Mouse (Mus musculus): ENCODE measurements around the gene Plekha5.
"Not testable (repeated sequence)": the region's sequence is repeated elsewhere in the genome, so short reads cannot be mapped to it uniquely, and the experiment has no call there.

The Plekha5 gene

DNA sequence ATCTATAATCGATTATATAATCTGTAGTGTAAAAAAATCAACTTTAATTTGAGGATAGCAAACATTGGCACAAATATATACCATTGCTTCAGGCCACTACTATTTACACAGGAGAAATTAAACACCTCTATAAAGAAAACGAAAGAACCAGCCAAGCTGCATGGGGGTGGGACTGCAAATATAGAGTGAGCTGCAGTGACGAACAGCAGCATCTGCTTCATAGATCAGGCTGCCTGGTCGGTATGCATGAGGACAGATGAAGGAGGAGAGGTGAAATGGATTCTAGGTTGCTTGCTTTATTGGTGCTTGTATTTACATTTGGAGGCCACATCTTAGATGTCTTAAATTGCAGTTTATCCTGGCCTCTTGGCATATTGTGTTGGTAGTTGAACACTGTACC, 66.4 kb downstream of the Plekha5 start:
- DNase-seq (ENCODE audit: low read depth, low spot score): no peak

DNA sequence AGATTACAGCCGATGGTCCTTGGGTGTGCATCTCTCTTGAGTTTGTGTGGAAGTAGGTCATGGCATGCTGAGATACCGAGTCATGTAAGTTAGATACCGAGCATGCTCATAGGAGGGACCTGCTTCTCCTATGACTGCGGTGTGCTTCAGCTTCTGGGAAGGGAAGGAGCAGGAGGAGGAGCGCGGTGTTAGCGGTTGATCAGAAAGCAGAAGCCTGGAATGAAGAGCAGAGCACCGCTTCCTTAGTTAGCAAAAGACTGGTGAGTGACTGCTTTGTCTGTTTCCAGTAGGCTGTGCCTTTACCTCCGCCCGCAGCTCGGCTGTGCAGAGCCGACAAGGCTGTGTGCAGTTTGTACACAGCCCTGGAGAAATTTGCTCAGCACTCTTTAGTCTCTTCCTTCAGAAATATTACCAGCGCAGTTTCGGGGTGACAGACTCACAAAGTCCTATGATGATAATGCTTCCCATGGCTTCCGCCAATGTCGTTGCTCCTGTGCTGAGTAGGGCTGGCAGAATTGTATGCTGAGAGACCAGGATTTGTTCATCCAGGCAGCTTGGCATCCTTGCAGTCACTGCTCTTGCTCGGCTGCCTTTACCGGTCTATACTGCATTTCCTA, 67.2 kb downstream of the Plekha5 start:
- DNase-seq (ENCODE audit: low read depth, low spot score): no peak

DNA sequence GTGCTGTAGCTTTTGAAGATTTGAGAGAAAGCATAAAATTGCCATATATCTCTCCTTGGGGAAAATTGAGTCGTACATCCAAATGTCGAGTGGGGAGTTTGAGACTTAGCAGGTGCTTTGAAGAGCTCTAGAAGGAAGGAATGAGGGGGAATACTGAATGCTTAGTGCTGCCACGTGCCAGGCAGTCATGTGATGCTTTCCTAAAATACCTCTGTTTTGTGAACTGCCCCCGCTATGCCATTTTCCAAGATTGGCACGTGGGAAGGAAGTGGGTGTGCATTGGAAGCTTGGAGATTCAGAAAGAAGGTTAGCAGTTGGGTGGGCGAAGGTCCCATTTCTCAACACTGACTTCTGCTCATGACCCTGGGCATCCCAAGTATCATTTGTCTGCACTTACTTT, 68.2 kb downstream of the Plekha5 start:
- DNase-seq (ENCODE audit: low read depth, low spot score): no peak

DNA sequence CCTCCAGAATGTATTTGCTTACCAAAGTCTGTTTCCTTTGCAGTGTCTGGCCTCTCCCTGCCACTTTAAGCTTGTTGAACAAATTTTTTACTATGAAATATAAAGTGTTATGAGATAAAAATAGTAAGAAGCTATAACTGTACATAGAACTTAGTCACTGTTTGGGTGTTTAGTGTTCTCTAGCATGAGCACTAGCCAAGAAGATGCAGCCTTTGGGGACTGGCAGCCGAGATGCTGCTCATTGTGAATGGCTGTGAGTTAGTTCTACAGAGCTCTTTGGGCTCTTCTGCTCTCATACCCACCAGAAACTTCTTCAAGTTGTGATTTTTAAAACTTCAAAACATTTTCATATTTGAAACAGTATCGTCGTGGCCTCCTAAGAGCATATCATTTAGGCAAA, 74.2 kb downstream of the Plekha5 start:
- no peak for DNase-seq (ENCODE audit: low read depth, low spot score)

DNA sequence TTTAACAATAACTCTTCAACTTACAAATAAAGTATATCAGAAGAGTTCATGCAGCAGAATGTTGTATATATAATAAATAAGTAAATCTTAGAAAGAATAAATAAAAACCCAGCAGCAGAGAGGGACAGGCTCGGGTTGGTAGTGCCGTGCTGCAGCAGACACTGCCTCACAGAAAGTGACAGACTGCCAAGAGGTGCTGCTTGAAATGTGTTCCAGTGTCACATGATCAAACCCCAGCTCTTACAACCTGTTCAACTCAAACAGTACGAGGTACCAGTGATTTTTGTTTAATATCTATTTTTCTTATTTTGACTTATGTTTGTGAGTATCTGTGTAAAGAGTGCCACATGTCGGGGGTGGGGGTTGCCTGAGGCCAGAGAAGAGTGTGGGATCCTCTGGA, 75.1 kb downstream of the Plekha5 start:
- no peak for DNase-seq (ENCODE audit: low read depth, low spot score)

DNA sequence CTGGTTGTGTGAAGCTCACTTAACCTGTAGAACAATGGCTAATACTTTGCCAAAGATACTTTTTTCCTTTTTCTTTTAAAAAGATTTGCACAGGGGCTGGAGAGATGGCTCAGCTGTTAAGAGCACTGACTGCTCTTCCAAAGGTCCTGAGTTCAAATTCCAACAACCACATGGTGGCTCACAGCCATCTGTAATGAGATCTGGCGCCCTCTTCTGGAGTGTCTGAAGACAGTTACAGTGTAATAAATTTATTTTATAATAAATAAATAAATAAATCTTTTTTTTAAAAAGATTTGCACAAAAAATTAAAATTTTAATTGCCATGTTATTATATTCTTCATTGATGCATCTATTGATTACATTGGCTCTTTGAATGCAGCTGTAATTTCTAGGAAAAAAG, 77.0 kb downstream of the Plekha5 start:
- not testable (repeated sequence) for DNase-seq (ENCODE audit: low read depth, low spot score)

DNA sequence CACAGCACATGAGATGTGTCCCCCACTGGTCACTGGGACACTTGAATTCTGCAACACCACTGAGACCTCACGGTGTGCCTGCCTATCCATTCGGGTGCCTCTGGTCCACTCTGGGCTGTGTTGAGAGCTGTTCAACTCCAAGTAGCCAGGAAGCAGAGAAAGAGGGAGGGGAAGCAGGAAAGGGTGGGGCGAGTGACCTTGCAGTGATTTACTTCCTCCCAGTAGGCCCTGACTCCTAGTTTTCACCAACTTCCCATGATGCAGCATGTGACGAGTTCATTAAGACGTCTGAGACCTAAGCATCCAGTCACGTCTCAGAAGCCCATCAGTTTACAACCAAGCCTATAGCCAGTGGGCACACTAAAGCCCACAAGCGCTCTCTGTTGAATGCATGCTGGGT, 78.0 kb downstream of the Plekha5 start:
- no peak for DNase-seq (ENCODE audit: low read depth, low spot score)

DNA sequence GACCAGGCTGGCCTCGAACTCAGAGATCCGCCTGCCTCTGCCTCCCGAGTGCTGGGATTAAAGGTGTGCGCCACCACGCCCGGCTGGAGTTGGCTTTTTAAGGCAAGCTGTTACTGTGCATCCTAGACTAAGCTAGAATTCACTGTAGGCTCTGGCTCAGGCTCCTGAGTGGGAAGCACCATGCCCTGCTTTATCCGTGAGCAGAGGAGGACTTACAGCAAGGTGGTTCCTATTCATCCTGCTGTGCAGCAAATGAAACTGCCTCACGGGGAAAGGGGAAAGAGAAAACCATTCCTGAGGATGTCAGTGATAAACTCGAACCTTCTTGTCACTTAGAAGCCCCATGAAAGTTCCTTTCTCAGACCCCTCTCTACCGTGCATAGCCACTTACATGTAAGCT, 80.9 kb downstream of the Plekha5 start:
- no peak for DNase-seq (ENCODE audit: low read depth, low spot score)

DNA sequence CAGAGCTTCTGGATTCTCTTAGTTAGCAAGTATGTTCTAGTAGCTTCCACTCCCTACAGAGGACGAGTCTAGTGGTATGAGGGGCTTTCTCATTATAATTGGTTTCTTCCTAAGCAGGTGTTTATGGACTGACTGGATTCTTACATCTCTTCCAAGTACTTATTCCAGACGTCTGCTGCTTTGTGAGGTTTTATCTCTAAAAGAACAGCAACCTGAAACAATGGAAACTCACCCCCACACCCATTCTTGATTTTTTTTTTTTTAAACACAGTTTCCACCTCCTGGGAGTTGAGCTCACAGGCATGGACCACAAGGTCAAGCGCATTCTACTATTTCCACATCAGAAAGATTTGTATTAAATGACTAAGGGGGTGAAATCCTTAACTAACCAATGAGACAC, 83.8 kb downstream of the Plekha5 start:
- DNase-seq (ENCODE audit: low read depth, low spot score): no peak

DNA sequence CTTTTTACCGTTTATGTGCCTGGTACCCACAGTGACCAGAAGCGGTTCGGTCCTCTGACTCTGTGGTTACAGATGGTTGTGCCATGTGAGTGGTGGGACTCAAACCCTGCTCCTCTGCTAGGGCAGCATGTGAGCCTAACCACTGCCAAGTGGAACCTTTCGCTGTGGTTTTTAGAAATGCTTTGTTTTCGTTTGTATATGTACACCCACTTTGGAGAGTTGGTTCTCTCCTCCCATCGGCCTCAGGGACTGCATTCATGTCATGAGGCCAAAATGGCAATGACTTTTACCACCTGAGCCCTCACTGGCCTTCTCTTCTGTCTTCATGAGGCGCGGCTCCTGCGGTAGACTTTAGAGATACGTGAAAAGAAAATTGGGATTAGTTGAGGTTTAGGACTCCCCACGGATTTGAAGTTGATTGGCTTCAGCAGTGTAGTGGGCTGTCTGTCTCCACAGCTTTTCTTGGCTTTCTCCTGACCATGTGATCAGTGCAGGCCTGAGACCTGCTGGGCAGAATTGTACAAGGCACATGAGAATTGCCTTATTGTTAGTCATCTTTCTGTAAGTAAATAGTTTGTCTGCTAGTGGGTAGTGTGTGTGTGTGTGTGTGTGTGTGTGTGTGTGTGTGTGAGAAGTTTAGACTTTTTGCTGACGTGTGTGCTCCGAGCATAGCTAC, 84.8 kb downstream of the Plekha5 start:
- no peak for DNase-seq (ENCODE audit: low read depth, low spot score)

DNA sequence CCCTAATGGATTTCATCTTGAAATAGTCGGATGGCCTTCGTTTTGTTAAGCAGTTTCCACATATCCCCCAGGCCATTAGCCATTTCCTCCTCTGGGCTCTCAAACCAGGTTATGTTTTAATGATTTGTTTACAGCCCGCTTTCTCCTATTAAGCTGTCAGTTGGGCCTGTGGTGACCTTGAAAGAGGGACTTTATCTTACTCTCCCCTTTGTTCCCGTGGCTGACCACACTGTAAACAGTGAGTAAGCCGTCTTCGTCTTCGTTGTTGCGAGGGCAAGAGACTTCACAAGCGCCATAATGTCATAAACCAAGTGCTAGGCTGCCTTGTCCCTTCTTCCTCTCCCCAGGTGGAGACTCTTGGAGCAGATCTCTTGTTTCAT, 85.3 kb downstream of the Plekha5 start:
- DNase-seq (ENCODE audit: low read depth, low spot score): no peak

DNA sequence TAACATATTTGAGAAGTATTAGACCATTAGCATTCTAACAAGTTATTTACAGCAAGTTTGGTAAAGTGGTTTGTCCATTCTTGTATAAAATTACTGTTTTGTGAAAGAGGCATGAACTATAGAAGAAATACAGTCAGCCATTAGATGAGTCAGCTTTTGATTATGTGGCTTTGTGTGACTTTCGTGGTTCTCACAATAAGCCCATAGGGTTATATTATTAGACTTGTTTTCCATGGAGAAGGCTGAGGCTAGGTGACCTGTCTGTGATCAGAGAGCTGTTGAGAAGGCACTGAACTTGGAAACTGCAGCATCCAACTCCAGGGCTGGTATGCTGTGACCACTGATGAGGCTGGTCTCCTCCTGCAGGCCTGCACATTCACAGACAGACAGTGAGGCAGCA, 88.2 kb downstream of the Plekha5 start:
- DNase-seq (ENCODE audit: low read depth, low spot score): no peak

DNA sequence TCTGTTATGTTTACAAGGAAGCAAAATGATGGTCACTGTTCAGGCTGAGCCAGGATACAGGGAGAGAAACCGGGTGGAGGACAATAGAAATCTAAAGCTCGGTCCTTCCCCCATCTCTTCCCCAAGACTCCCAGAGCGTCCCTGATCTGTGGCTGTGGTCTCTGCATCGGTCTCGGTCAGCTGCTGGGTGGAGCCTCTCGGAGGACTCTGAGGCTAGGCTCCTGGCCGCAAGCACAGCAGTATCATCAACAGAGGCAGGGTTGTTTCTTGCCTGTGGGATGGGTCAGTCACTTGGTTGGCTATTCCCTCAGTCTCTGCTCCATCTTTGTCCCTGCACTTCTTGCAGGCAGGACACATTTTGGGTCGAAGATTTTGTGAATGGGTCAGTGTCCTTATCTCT, 88.6 kb downstream of the Plekha5 start:
- no peak for DNase-seq (ENCODE audit: low read depth, low spot score)

DNA sequence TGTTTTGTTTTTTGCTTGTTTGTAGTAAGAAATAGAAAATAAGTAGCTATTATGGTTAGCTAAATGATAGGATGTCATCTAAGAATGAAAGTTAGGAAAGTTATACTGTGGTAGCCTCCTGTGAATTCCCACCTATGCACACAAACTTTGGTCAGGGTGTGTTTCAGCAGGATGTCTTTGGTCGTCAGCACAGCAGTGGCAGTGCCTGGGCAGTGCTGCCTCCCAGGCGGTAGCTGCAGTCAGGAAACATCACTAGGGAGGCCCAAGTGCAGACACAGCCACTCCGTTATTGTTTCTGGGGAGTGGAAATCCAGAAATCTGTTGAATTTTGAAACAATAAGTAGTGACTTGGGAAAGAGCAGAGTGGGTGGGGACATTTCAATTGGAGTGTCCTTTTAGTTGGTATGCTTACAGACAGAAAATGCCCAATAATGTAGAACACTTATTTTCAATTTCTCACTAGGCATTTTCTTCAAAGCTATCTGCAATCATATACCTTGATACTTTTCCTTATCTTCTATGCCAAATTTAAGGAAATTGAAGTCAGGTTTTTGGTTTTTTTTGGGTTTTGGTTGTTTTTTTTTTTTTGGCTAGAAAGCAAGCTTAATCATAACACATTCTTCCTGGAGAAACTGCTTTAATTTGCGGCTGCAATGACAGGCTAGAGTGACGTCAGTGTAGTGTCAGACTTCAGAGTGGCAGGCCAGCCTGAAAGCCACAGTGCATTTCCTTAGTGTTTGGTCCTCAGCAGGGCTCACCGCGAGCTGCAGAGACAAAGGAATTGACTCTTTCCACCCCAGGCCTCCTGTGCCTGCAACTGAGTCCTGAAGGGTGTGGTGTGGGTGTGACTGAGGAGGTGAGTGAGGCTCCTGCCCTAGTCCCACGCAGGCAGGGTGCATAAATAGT, 90.6 kb downstream of the Plekha5 start:
- no peak for DNase-seq (ENCODE audit: low read depth, low spot score)

DNA sequence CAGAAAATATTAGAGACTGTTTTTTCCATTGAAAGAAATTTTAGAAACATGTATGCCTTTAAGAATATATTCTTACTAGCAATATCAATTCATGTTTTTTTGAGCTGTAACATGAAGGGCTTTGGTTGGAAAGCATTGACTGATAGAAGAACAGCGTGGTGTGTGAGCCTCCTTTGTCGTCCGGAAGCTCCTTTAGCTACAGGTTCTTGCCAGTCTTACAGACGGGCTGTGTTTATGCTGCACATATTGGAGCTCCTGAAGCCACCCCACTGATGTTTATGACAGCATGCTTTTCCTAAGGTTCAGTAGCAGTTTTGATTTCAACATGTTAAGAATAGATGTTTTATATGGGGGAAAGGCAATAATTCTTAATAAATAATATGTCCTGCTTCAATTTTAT, 91.7 kb downstream of the Plekha5 start:
- DNase-seq (ENCODE audit: low read depth, low spot score): no peak

DNA sequence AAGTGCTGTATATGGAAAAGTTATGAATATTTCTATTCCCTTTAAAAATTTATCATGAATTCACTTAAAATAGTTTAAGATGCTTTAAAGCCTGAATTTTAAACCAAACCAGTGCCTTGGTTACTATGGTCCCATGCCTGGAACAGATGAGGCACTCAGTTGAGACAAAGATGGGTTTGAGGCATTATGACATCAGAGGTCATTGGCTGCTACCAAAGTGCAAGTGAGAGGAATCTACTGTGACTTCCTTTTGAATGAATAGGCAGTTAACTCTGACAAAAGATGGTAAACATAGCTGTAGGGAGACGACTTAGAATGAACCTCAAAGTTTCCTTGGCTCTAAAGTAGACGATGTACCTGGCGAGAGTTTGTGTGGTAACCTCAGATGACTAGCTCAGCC, 92.3 kb downstream of the Plekha5 start:
- no peak for DNase-seq (ENCODE audit: low read depth, low spot score)

DNA sequence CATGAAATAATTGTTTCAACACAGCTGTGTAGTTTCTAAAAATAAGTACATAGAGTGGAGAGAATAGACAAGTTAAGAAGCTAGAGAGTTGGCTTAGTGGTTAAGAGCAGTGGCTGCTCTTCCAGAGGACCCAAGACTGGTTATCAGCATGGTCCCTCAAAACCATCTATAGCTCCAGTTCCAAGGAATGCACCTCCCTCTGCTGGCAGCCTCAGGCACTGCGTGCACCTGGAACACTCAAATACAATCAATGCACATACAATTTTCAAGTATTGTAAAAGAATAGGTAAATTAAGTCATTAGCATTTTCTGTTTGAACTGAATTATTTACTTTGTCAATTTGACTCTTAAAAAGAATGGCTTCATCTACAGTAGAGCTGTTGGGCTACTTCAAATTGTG, 93.3 kb downstream of the Plekha5 start:
- DNase-seq (ENCODE audit: low read depth, low spot score): no peak

DNA sequence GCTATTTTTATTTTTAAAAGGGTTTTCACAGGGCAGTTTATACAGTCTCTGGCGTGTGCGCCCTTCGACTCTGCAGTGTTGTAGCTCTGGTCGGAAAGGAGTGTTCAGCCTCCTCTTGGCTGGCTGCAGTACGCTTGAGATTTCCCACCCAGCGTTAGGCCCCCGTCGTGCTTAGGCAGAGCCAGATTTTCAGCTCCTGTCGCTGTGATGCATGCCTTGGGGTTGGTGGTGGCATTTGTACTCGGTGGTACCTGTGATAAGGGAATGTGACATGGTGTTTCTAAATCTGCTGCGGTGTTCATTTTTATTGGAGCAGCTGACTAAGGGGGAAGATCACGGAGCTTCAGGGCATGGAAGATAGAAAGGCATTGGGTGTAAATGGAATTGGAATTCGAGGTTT, 95.2 kb downstream of the Plekha5 start:
- DNase-seq (ENCODE audit: low read depth, low spot score): no peak

DNA sequence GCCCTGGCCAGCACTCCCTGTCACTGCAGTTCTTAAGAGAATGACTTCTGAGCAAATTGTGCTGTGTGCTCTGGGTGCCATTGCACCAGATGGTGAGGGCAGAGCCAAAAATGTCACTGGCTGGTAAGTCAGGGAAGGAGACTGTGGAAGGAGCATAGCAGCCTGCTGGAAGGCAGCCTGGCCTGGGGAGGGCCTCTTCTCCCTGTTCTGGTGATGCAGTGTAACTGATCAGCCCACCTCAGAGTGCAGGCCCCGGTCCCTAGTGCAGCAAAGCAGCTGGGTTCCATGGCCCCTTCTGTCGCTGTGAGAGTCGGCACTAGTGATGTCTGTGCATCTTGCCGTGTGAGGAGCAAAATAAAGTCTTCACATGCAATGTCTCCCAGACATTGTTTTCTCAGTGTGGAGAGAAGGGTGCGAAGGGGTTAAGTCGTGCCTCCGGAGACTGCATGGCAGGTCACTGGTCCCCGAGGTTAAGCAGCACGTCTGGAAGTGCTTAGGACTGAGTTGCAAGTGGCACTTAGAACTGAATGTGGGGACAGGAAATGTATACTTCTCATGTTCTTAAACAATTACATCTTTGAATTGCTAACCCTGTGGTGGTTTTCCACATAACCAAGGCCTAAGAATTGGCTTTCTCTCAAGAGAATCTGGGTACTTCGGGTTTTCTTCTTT, 95.8 kb downstream of the Plekha5 start:
- DNase-seq (ENCODE audit: low read depth, low spot score): peak; percentile 11

DNA sequence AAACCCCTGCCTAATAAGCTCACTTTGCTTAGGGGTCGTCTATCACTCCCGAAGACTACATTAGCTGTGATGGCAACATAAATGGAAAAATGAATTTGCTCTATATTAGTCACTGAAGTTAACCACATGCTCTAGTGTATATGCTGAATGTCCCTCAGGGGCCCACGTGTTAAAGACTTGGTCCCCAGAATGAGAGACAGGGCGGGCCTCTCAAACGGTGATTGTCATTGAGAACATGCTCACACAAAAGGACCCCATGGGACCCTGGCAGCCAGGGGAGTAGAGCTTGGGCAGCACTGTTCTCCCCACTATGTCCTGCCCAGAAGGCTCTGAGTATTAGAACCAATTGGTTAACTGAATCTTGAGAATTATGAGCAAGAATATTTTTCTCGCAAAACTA, 97.1 kb downstream of the Plekha5 start:
- no peak for DNase-seq (ENCODE audit: low read depth, low spot score)

DNA sequence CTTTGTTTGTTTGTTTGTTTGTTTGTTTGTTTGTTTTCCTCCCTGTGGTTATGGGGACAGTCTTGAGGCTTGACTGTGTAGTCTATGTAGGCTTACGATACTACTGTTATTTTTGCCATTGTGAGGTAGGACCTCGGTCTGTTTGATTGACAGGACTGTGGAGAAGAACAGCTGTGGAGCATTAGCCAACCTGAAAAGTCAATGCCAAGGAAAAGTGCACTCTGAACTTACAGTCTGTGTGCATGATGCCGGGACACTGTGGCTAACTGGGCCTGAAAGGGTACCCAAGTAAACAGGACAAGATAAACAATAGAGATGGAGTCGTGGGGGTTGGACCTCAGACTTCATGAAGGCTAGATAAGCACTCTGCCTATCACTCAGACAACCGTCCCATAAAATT, 98.0 kb downstream of the Plekha5 start:
- no peak for DNase-seq (ENCODE audit: low read depth, low spot score)

DNA sequence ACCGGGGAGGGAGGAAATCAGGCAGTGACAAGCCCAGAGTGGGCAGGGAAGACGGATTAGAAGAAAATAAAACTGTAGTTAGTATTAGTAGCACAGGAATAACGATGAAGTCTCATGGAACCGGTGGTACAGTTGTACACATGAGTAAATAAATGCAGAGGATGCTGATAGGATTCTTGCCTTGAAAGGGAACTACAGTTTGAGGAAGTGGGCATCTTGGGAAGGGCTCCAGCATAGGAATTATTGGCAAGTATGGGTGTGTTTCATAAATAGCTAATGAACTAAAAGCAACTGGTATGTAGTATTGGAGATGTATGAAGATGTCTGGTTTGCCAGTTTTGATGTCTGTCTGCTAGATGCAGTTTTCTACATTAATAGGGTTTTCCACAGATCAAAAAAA, 99.7 kb downstream of the Plekha5 start:
- no peak for DNase-seq (ENCODE audit: low read depth, low spot score)
